In genomic region chr1:131937659-131938305, GRCm38 (mm10) we compare ENCODE assay signal across 9 mouse cellular contexts. TPM values are rescaled to one million over a fixed set of nuclear protein-coding genes. Genes with fewer than 3 reads are reported as not detected.
DNase-seq lines count a peak whose midpoint lies in the region; ATAC-seq and TF ChIP-seq lines count a peak whose summit lies in the region.
"Had no signal": no experiment of that assay in that cellular context is flagged by ENCODE, and none has a peak within 500 bp of the region (broad histone marks: within the 10 kb centered on the region; RNA-seq: fewer than 3 reads in every experiment).

No protein-coding gene starts in this region.

- H3K36me3 ChIP-seq in heart, embryonic 11.5 days (ENCODE audit: control insufficient read depth, insufficient read depth, low read length): peaks cover 4% of the 10 kb centered on the region; the same call in 1 of the 2 replicates
- peaks cover 3% of the 10 kb centered on the region; the same call in 1 of the 2 replicates for H3K36me3 ChIP-seq in intestine, postnatal 0 days (ENCODE audit: control insufficient read depth, insufficient read depth)
- no peaks in the 10 kb centered on the region for H3K36me3 ChIP-seq in midbrain, embryonic 11.5 days (ENCODE audit: control insufficient read depth, insufficient read depth, low read length)
- peaks cover 5% of the 10 kb centered on the region for H3K36me3 ChIP-seq in small intestine, adult 2 months (ENCODE audit: control insufficient read depth, insufficient read depth, low read length)

- H3K4me3 ChIP-seq in heart, embryonic 11.5 days (ENCODE audit: low read depth, low read length): no peak overlapping the region
- H3K4me3 ChIP-seq in intestine, postnatal 0 days (ENCODE audit: low read depth, low read length): no peak overlapping the region
- H3K4me3 ChIP-seq in midbrain, embryonic 11.5 days (ENCODE audit: low read depth, low read length): no peak overlapping the region
- no peak overlapping the region for H3K4me3 ChIP-seq in small intestine, adult 2 months (ENCODE audit: low read depth, low read length)

- TF ChIP-seq CTCF in intestine, postnatal 0 days (IDR thresholded peaks at IDR 0.05; ENCODE audit: low read depth): peak; percentile 91
- peak; percentile 74; the same call in 1 of the 2 replicates for TF ChIP-seq CTCF in small intestine, adult 2 months (IDR thresholded peaks at IDR 0.05; ENCODE audit: extremely low read depth, insufficient read length, insufficient replicate concordance, low read depth, low read length)

- DNase-seq in heart, adult 11 months: peak; percentile 93
- DNase-seq in cerebellum, postnatal 25 days: peak; percentile 68 to 83
- peak; percentile 59 for DNase-seq in gastrocnemius, postnatal 10 days
- peak; percentile 38 to 72 for DNase-seq in left cerebral cortex, postnatal 10 days (ENCODE audit: extremely low spot score in 1 of 2, low spot score in 2 of 2)
- peak; percentile 97 for DNase-seq in midbrain, embryonic 11.5 days (ENCODE audit: low spot score, missing footprints)

- H3K9me3 ChIP-seq in heart, embryonic 11.5 days (replicated peaks; ENCODE audit: control insufficient read depth, low read length): no peaks in the 10 kb centered on the region
- no peaks in the 10 kb centered on the region for H3K9me3 ChIP-seq in intestine, postnatal 0 days (ENCODE audit: control insufficient read depth)
- no peaks in the 10 kb centered on the region for H3K9me3 ChIP-seq in midbrain, embryonic 11.5 days (ENCODE audit: control insufficient read depth, low read length)

- no peak overlapping the region for H3K9ac ChIP-seq in heart, embryonic 11.5 days (ENCODE audit: low read depth, low read length)
- no peak overlapping the region for H3K9ac ChIP-seq in intestine, postnatal 0 days (ENCODE audit: low read depth, low read length)
- no peak overlapping the region for H3K9ac ChIP-seq in midbrain, embryonic 11.5 days (ENCODE audit: low read length)

- TF ChIP-seq POLR2A in small intestine, adult 2 months (IDR thresholded peaks at IDR 0.05; ENCODE audit: low read depth, low read length): no peak

- peaks cover 7% of the 10 kb centered on the region; the same call in 1 of the 2 replicates for H3K4me1 ChIP-seq in heart, embryonic 11.5 days (ENCODE audit: control insufficient read depth, insufficient read depth, low read length)
- 0 out of 2 replicates have a peak, but pooled peaks cover 3% of the 10 kb centered on the region for H3K4me1 ChIP-seq in intestine, postnatal 0 days (replicated peaks; ENCODE audit: control insufficient read depth, insufficient read depth, low read length)
- peaks cover 6% of the 10 kb centered on the region for H3K4me1 ChIP-seq in midbrain, embryonic 11.5 days (ENCODE audit: control insufficient read depth, insufficient read depth, low read length)
- H3K4me1 ChIP-seq in small intestine, adult 2 months (ENCODE audit: control insufficient read depth, insufficient read depth, insufficient read length, low read length): peaks cover 12% of the 10 kb centered on the region; the same call in 1 of the 2 replicates

- no peak overlapping the region for H3K27ac ChIP-seq in heart, embryonic 11.5 days (ENCODE audit: low read depth, low read length)
- no peak overlapping the region for H3K27ac ChIP-seq in intestine, postnatal 0 days (ENCODE audit: low read depth, low read length)
- no peak overlapping the region for H3K27ac ChIP-seq in midbrain, embryonic 11.5 days (ENCODE audit: low read depth, low read length)
- H3K27ac ChIP-seq in small intestine, adult 2 months (ENCODE audit: insufficient read depth, low read depth, low read length): no peak overlapping the region

- intact Hi-C loops in left cerebral cortex, postnatal 10 days (cut with DNase I): loop anchor here (10.0 kb wide), 1 partner anchor 107 kb away; no protein-coding TSS in a partner anchor

- H3K4me2 ChIP-seq in heart, embryonic 11.5 days: no peak overlapping the region
- no peak overlapping the region for H3K4me2 ChIP-seq in intestine, postnatal 0 days (replicated peaks; ENCODE audit: low read depth)
- no peak overlapping the region for H3K4me2 ChIP-seq in midbrain, embryonic 11.5 days

- no peak for ATAC-seq in heart, embryonic 11.5 days (replicated peaks; ENCODE audit: insufficient number of reproducible peaks, low FRiP score, low TSS enrichment)
- no peak for ATAC-seq in intestine, postnatal 0 days
- peak; percentile 66 for ATAC-seq in midbrain, embryonic 11.5 days (ENCODE audit: low FRiP score)

- no peaks in the 10 kb centered on the region for H3K27me3 ChIP-seq in heart, embryonic 11.5 days (ENCODE audit: control insufficient read depth, insufficient read depth, low read length)
- H3K27me3 ChIP-seq in intestine, postnatal 0 days (replicated peaks; ENCODE audit: control insufficient read depth, insufficient read depth, low read length): no peaks in the 10 kb centered on the region
- no peaks in the 10 kb centered on the region for H3K27me3 ChIP-seq in midbrain, embryonic 11.5 days (ENCODE audit: control insufficient read depth, insufficient read depth, low read length)
- H3K27me3 ChIP-seq in small intestine, adult 2 months (ENCODE audit: control insufficient read depth, insufficient read depth, low read length): no peaks in the 10 kb centered on the region

- 64% methylated on average over 6 of the region's 6 CpGs for WGBS in heart, embryonic 11.5 days (ENCODE audit: insufficient replicate concordance)
- WGBS in intestine, postnatal 0 days: 53% methylated on average over 6 of the region's 6 CpGs
- WGBS in midbrain, embryonic 11.5 days: 61% methylated on average over 6 of the region's 6 CpGs
- 38% methylated on average over 6 of the region's 6 CpGs for WGBS in small intestine, adult 2 months

RNA-seq across cellular contexts. Expression of gene Slc45a3, which starts 25.0 kb away (rescaled TPM):
- polyA plus RNA-seq in heart, embryonic 11.5 days (2014; fragmentation: Nextera tagmentation; extraction: Ambion mirVana): 0.93 and 1.3 TPM in 2 replicates
- 1 to 10 TPM in 1 of 2 experiments, under 1 TPM in 1; 0.87 to 1.7 TPM for total RNA-seq in gastrocnemius, postnatal 10 days (2021)
- 2.5 and 2.7 TPM in 2 replicates for polyA plus RNA-seq in intestine, postnatal 0 days (2015; fragmentation: Nextera tagmentation; extraction: Ambion mirVana)
- under 1 TPM; 0.43 to 0.64 TPM for total RNA-seq in left cerebral cortex, postnatal 10 days (2021)
- polyA plus RNA-seq in midbrain, embryonic 11.5 days (2014; fragmentation: Nextera tagmentation; extraction: Ambion mirVana): 19.5 and 20.5 TPM in 2 replicates
- polyA plus RNA-seq in small intestine, adult 2 months (2012; rRNA removed): 2.1 and 10.7 TPM in 2 replicates
- total RNA-seq: neutrophil, adult 5-6 weeks had no signal

RNA-seq across cellular contexts. Expression of gene Nucks1, which starts 27.4 kb away (rescaled TPM):
- polyA plus RNA-seq in heart, embryonic 11.5 days (2014; fragmentation: Nextera tagmentation; extraction: Ambion mirVana): 33.2 and 36.1 TPM in 2 replicates
- 100 to 1,000 TPM; 102 to 105 TPM for total RNA-seq in gastrocnemius, postnatal 10 days (2021)
- polyA plus RNA-seq in intestine, postnatal 0 days (2015; fragmentation: Nextera tagmentation; extraction: Ambion mirVana): 25.9 and 30.4 TPM in 2 replicates
- 100 to 1,000 TPM; 204 to 210 TPM for total RNA-seq in left cerebral cortex, postnatal 10 days (2021)
- polyA plus RNA-seq in midbrain, embryonic 11.5 days (2014; fragmentation: Nextera tagmentation; extraction: Ambion mirVana): 61.3 and 63.1 TPM in 2 replicates
- polyA plus RNA-seq in small intestine, adult 2 months (2012; rRNA removed): 0.53 and 1.5 TPM in 2 replicates

Comparison
In these comparisons a context has a peak if more than half of its experiments do, and no peak if none do; other contexts are left out.
1. RNA of gene Nucks1, which starts 27.4 kb away (polyA plus RNA-seq): 61.3 to 63.1 TPM in midbrain, embryonic 11.5 days, 33.2 to 36.1 TPM in heart, embryonic 11.5 days and 25.9 to 30.4 TPM in intestine, postnatal 0 days; 0.53 to 1.5 TPM in small intestine, adult 2 months; every median in the first group is over 10 times any median in the second.
2. Peak in every context shown above with its lines, with median percentiles within 50 percentile points of each other: DNase-seq.